Mouse (Mus musculus) neural tube, embryonic 11.5 days (tissue): ENCODE measurements at regions not wholly inside any gene's neighbourhood (a gene's known extent, or its start where the extent isn't known, plus 50 kb on each side); places are given as distances from the start of the nearest gene placed in this dataset.
"Not testable (repeated sequence)": the region's sequence is repeated elsewhere in the genome, so short reads cannot be mapped to it uniquely, and the experiment has no call there.

Source experiments
- ATAC-seq: fragments of 200-750 bp; cut with Nextera tagmentation; 2 replicates; pipeline ENCODE4 v1.8.0; 2017; ENCODE audit warnings: moderate number of reproducible peaks, mild to moderate bottlenecking, moderate TSS enrichment, moderate library complexity; ENCODE audit not compliant: insufficient read depth, low FRiP score, low TSS enrichment
- DNase-seq: peaks from one replicate; pipeline ENCODE4 v3.0.0-alpha.2; 2015; ENCODE audit warnings: low spot score
- H3K27ac ChIP-seq: fragments of 300-500 bp; sonication (generic); 2 replicates; pipeline ENCODE4 v1.5.1; 2014; ENCODE audit warnings: low read depth, mild to moderate bottlenecking, low read length
- H3K27me3 ChIP-seq: fragments of 300-500 bp; sonication (generic); 2 replicates; pipeline ENCODE4 v1.6.1; 2014; ENCODE audit warnings: mild to moderate bottlenecking, low read length, mixed read lengths; ENCODE audit not compliant: control insufficient read depth, insufficient read depth
- H3K36me3 ChIP-seq: fragments of 300-500 bp; sonication (generic); 2 replicates; pipeline ENCODE4 v1.6.1; 2014; ENCODE audit warnings: mild to moderate bottlenecking, low read length, moderate library complexity, mixed read lengths; ENCODE audit not compliant: control insufficient read depth, insufficient read depth
- H3K4me1 ChIP-seq: fragments of 300-500 bp; sonication (generic); 2 replicates; pipeline ENCODE4 v1.6.1; 2014; ENCODE audit warnings: low read length, mixed read lengths; ENCODE audit not compliant: control insufficient read depth, insufficient read depth
- H3K4me2 ChIP-seq: fragments of 300-500 bp; sonication (generic); 2 replicates; pipeline ENCODE4 v1.6.1; 2014; ENCODE audit warnings: low read depth, mild to moderate bottlenecking, moderate library complexity
- H3K4me3 ChIP-seq: fragments of 300-500 bp; sonication (generic); 2 replicates; pipeline ENCODE4 v1.5.1; 2014; ENCODE audit warnings: low read depth, low read length
- H3K9ac ChIP-seq: fragments of 300-500 bp; sonication (generic); 2 replicates; pipeline ENCODE4 v1.6.1; 2014; ENCODE audit warnings: mild to moderate bottlenecking, low read length
- H3K9me3 ChIP-seq: fragments of 300-500 bp; sonication (generic); 2 replicates; pipeline ENCODE4 v1.6.1; 2016; ENCODE audit warnings: low read length; ENCODE audit not compliant: control insufficient read depth
- WGBS: fragments of 180-500 bp; shearing (Covaris S2); extraction: QIAGEN DNeasy Blood & Tissue Kit; methylation state at CpG from one replicate; pipeline ENCODE4 v1.1.7; 2014; 5-methylcytosine and 5-hydroxymethylcytosine counted together

DNA sequence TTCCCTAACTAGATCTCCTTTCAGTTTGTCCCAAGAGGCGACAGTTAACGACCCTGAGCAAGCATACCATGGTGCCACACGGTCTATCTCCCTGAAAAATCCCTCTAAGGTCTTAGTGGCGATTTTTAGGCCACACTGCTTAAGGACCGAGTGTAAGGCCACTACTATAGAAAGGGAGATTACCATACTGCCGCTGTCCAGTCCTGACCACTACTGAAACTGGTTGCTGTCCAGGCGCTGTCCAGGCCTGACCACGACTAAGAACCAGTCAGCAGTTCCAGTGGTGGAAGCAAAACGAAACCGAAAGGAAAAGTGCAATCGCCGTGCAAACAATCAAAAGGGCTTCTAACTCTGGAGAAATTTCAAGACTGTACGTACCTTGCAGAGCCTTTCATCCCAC, 55.3 kb upstream of the Gcfc2 start:
- not testable (repeated sequence) for DNase-seq

More for the DNA sequence above, 55.3 kb upstream of the Gcfc2 start:
- not testable (repeated sequence) for H3K9ac ChIP-seq, H3K9me3 ChIP-seq, ATAC-seq, H3K4me1 ChIP-seq, H3K4me3 ChIP-seq, H3K27ac ChIP-seq, H3K36me3 ChIP-seq, H3K27me3 ChIP-seq, H3K4me2 ChIP-seq
- WGBS = 93% methylated on average over 13 of the region's 13 CpGs
